Mouse (Mus musculus): ENCODE measurements around the gene Esr2. TPM values are rescaled to one million over a fixed set of nuclear protein-coding genes. Genes with fewer than 3 reads are reported as not detected.

Esr2 gene
- polyA plus RNA-seq, 1 experiment from 2014 or later: 0.46 TPM

- Histone ChIP-seq H3K27me3 (ENCODE audit: control insufficient read depth, insufficient read depth, low read depth, low read length) (no peaks in the 10 kb centered on the region), H3K27ac (ENCODE audit: low read length) (peak overlapping the region; percentile 20; the same call in 1 of the 2 replicates), H3K4me3 (ENCODE audit: low read length) (no peak overlapping the region), H3K4me1 (replicated peaks; ENCODE audit: control insufficient read depth, insufficient read depth, low read length) (peaks cover 5% of the 10 kb centered on the region), H3K36me3 (ENCODE audit: control insufficient read depth, insufficient read depth, low read length) (no peaks in the 10 kb centered on the region), H3K9ac (ENCODE audit: low read length) (no peak overlapping the region), H3K9me3 (ENCODE audit: control insufficient read depth, low read length) (no peaks in the 10 kb centered on the region), H3K4me2 (ENCODE audit: low read depth, low read length) (no peak overlapping the region)
- WGBS: 60% methylated on average over 10 of the region's 10 CpGs
- peak; percentile 21; the same call in 1 of the 2 replicates for ATAC-seq (ENCODE audit: low read depth)
Observed at GRCm38 (mm10) chr12:76128831-76129230, 48.2 kb downstream of the Esr2 start.

GRCm38 (mm10) chr12:76128306-76128705 lies 48.8 kb downstream of the Esr2 start:
- Histone ChIP-seq H3K9ac (ENCODE audit: low read length) (no peak overlapping the region), H3K4me2 (ENCODE audit: low read depth, low read length) (no peak overlapping the region), H3K27ac (ENCODE audit: low read length) (no peak overlapping the region), H3K9me3 (ENCODE audit: control insufficient read depth, low read length) (no peaks in the 10 kb centered on the region), H3K4me3 (ENCODE audit: low read length) (no peak overlapping the region), H3K36me3 (ENCODE audit: control insufficient read depth, insufficient read depth, low read length) (no peaks in the 10 kb centered on the region), H3K27me3 (ENCODE audit: control insufficient read depth, insufficient read depth, low read depth, low read length) (no peaks in the 10 kb centered on the region), H3K4me1 (replicated peaks; ENCODE audit: control insufficient read depth, insufficient read depth, low read length) (peaks cover 5% of the 10 kb centered on the region)
- ATAC-seq (ENCODE audit: low read depth): no peak
- WGBS: 34% methylated on average over 3 of the region's 3 CpGs

DNA sequence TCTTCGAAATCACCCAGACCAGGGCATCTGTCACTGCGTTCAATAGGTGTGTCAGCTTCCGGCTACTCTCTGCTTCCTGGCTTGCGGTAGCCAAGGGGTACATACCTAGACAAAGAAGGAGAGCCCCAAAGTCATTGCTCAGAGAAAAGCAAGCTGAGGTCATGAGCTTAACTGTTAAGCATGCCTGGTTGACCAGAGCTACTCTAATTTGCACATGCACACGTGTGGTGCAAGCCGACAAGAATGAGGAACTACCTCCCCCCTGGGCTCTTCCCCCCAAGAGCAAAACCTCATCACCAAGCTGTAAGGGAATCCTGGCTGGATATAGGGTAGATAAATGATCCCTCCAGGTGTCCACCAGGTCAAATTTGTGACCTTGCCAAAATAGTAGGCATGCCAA lies 53.8 kb downstream of the Esr2 start:
- WGBS: 84% methylated on average over 6 of the region's 6 CpGs
- Histone ChIP-seq H3K27me3 (ENCODE audit: control insufficient read depth, insufficient read depth, low read depth, low read length) (no peaks in the 10 kb centered on the region), H3K9me3 (ENCODE audit: control insufficient read depth, low read length) (no peaks in the 10 kb centered on the region), H3K36me3 (ENCODE audit: control insufficient read depth, insufficient read depth, low read length) (no peaks in the 10 kb centered on the region), H3K4me3 (ENCODE audit: low read length) (no peak overlapping the region), H3K4me1 (replicated peaks; ENCODE audit: control insufficient read depth, insufficient read depth, low read length) (peaks cover 2% of the 10 kb centered on the region; the same call in 1 of the 2 replicates), H3K9ac (ENCODE audit: low read length) (no peak overlapping the region), H3K27ac (ENCODE audit: low read length) (no peak overlapping the region), H3K4me2 (ENCODE audit: low read depth, low read length) (no peak overlapping the region)
- ATAC-seq (ENCODE audit: low read depth): no peak

DNA sequence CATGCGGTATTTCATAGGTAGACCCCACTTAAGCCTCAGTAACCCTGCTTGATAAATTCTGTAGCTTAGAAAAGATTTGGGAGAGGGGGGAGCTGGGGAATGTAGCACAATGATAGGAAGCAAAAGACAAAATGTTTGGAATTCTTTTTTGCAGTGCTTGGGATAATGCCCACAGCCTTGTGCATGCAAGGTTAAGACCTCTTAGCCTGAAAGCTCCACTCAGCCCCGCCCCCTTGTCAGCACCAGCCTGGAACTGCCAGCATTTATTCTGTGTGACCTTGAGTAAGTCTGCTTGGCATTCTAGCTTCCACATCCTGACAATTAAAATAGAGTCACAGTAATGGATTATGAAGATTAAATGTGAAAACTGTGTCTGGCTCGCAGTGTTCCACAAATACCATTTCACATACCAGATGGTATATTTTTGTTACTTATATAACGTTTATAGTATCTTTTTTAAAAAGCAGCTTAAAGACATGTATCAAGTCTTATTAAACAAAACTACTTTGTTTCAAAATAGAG lies 59.4 kb downstream of the Esr2 start:
- WGBS: 58% methylated on average over 4 of the region's 4 CpGs
- no peak overlapping the region for H3K27ac ChIP-seq (ENCODE audit: low read length)

GRCm38 (mm10) chr12:76116577-76116976 lies 60.5 kb downstream of the Esr2 start:
- H3K36me3 ChIP-seq (ENCODE audit: control insufficient read depth, insufficient read depth, low read length): no peaks in the 10 kb centered on the region
- H3K9me3 ChIP-seq (ENCODE audit: control insufficient read depth, low read length): no peaks in the 10 kb centered on the region
- no peaks in the 10 kb centered on the region for H3K27me3 ChIP-seq (ENCODE audit: control insufficient read depth, insufficient read depth, low read depth, low read length)
- H3K27ac ChIP-seq (ENCODE audit: low read length): no peak overlapping the region
- H3K4me2 ChIP-seq (ENCODE audit: low read depth, low read length): no peak overlapping the region
- H3K9ac ChIP-seq (ENCODE audit: low read length): no peak overlapping the region
- 66% methylated on average over 4 of the region's 4 CpGs for WGBS
- H3K4me1 ChIP-seq (replicated peaks; ENCODE audit: control insufficient read depth, insufficient read depth, low read length): no peaks in the 10 kb centered on the region; the same call in 1 of the 2 replicates
- H3K4me3 ChIP-seq (ENCODE audit: low read length): no peak overlapping the region
- ATAC-seq (ENCODE audit: low read depth): no peak

More for the DNA sequence above, 59.4 kb downstream of the Esr2 start:
- H3K9me3 ChIP-seq (ENCODE audit: control insufficient read depth, low read length): no peaks in the 10 kb centered on the region
- H3K27me3 ChIP-seq (ENCODE audit: control insufficient read depth, insufficient read depth, low read depth, low read length): no peaks in the 10 kb centered on the region
- H3K4me3 ChIP-seq (ENCODE audit: low read length): no peak overlapping the region
- H3K36me3 ChIP-seq (ENCODE audit: control insufficient read depth, insufficient read depth, low read length): no peaks in the 10 kb centered on the region
- H3K4me1 ChIP-seq (replicated peaks; ENCODE audit: control insufficient read depth, insufficient read depth, low read length): no peaks in the 10 kb centered on the region; the same call in 1 of the 2 replicates
- no peak overlapping the region for H3K4me2 ChIP-seq (ENCODE audit: low read depth, low read length)
- ATAC-seq (ENCODE audit: low read depth): peak; percentile 62
- H3K9ac ChIP-seq (ENCODE audit: low read length): no peak overlapping the region

DNA sequence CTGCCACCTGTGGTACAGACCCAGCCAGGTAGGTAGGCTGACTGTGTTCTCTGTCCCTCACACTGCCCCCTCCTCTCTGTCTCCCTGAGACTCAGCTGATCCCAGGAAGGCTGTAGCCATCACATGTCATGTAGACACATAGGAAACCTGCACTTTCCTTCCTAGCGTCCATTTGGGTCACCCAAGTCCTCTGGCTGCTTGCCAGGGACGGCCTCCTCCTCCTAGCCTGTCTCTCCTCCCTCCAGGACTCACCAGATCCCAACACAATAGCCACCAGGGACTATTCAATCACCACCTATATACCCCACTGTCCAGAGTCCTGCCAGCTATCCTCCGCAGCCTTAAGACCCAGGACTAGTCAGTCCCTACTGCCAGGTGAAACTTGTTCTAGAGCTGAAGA lies 66.0 kb downstream of the Esr2 start:
- Histone ChIP-seq H3K27ac (ENCODE audit: low read length) (no peak overlapping the region), H3K4me1 (replicated peaks; ENCODE audit: control insufficient read depth, insufficient read depth, low read length) (no peaks in the 10 kb centered on the region), H3K9me3 (ENCODE audit: control insufficient read depth, low read length) (no peaks in the 10 kb centered on the region), H3K4me3 (ENCODE audit: low read length) (no peak overlapping the region), H3K27me3 (ENCODE audit: control insufficient read depth, insufficient read depth, low read depth, low read length) (no peaks in the 10 kb centered on the region), H3K4me2 (ENCODE audit: low read depth, low read length) (no peak overlapping the region), H3K36me3 (ENCODE audit: control insufficient read depth, insufficient read depth, low read length) (peaks cover 26% of the 10 kb centered on the region), H3K9ac (ENCODE audit: low read length) (no peak overlapping the region)
- WGBS: 64% methylated on average over 3 of the region's 3 CpGs
- ATAC-seq (ENCODE audit: low read depth): no peak

DNA sequence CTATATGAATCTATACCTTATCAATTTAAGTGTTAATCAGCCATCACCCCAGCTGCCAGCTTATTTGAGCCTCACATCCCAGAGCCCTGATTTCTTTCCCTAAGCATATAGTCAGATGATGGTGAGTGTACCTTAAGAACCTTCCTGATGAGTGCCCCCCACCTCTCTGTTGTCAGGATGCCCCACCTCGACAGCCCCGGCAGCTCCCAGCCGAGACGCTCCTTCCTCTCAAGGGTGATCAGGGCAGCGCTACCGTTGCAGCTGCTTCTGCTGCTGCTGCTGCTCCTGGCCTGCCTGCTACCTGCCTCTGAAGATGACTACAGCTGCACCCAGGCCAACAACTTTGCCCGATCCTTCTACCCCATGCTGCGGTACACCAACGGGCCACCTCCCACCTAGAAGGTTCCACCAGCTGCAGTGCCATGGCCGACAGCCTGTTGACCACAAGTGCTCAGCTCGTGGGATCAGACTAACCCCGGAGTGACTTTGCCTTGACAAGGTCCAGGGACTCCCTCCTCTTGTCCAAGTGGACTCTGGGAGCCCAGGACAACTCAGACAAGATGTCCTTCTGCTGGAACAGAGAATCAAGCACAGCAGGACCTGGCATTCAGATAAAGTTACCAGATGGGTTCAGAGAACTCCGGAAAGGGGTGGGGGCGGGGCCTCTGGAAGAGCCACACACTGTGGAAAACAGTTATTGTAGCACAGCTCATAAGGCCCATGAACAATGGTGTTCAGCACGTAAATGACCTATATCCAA lies 67.2 kb downstream of the Esr2 start:
- Histone ChIP-seq H3K9me3 (ENCODE audit: control insufficient read depth, low read length) (no peaks in the 10 kb centered on the region), H3K4me3 (ENCODE audit: low read length) (no peak overlapping the region), H3K4me2 (ENCODE audit: low read depth, low read length) (no peak overlapping the region), H3K27ac (ENCODE audit: low read length) (no peak overlapping the region), H3K4me1 (replicated peaks; ENCODE audit: control insufficient read depth, insufficient read depth, low read length) (no peaks in the 10 kb centered on the region), H3K9ac (ENCODE audit: low read length) (no peak overlapping the region), H3K36me3 (ENCODE audit: control insufficient read depth, insufficient read depth, low read length) (peaks cover 38% of the 10 kb centered on the region), H3K27me3 (ENCODE audit: control insufficient read depth, insufficient read depth, low read depth, low read length) (no peaks in the 10 kb centered on the region)
- ATAC-seq (ENCODE audit: low read depth): no peak
- 92% methylated on average over 15 of the region's 15 CpGs for WGBS

DNA sequence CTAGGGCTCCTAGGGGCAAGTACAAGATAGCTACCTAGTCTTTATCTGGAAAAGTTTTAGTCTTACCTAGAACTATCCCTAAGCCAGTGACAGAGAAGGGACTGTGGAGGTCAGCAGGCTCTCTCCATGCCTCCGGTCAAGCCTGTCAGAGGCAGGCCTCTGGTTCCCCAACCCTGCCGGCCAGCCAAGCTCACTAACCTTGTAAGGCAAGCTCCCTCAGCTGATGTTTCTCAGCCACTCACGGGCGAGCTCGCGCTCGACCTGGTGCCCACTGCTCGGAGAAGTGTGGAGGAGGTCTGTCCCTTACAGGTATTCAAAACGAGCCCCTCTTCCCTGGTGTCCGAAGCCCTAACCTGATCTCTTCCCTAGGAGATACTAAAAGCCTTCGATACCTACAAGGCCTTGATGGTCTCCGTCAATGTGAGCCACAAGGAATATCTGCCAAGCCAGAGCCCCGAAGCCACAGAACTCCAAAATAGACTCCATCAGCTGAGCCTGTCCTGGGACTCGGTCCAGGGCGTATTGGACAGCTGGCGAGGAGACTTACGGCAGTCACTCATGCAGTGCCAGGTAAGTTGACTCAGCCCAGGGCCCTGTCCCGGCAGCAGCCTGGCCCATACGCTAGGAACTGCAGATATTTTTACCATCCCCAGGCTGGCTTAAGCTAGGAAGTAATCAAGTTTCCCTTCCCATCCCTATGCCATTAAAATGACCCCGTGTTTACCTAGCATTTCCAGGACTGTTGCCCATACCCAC lies 72.3 kb downstream of the Esr2 start:
- no peaks in the 10 kb centered on the region for H3K9me3 ChIP-seq (ENCODE audit: control insufficient read depth, low read length)
- H3K4me2 ChIP-seq (ENCODE audit: low read depth, low read length): no peak overlapping the region
- H3K9ac ChIP-seq (ENCODE audit: low read length): no peak overlapping the region
- no peaks in the 10 kb centered on the region for H3K4me1 ChIP-seq (replicated peaks; ENCODE audit: control insufficient read depth, insufficient read depth, low read length)
- peaks cover 38% of the 10 kb centered on the region for H3K36me3 ChIP-seq (ENCODE audit: control insufficient read depth, insufficient read depth, low read length)
- no peak overlapping the region for H3K27ac ChIP-seq (ENCODE audit: low read length)
- 88% methylated on average over 20 of the region's 20 CpGs for WGBS
- H3K27me3 ChIP-seq (ENCODE audit: control insufficient read depth, insufficient read depth, low read depth, low read length): no peaks in the 10 kb centered on the region
- no peak overlapping the region for H3K4me3 ChIP-seq (ENCODE audit: low read length)
- no peak for ATAC-seq (ENCODE audit: low read depth)

GRCm38 (mm10) chr12:76102621-76103020 lies 74.4 kb downstream of the Esr2 start:
- Histone ChIP-seq H3K9ac (ENCODE audit: low read length) (no peak overlapping the region), H3K4me3 (ENCODE audit: low read length) (no peak overlapping the region), H3K9me3 (ENCODE audit: control insufficient read depth, low read length) (no peaks in the 10 kb centered on the region), H3K4me1 (replicated peaks; ENCODE audit: control insufficient read depth, insufficient read depth, low read length) (no peaks in the 10 kb centered on the region), H3K27me3 (ENCODE audit: control insufficient read depth, insufficient read depth, low read depth, low read length) (no peaks in the 10 kb centered on the region), H3K36me3 (ENCODE audit: control insufficient read depth, insufficient read depth, low read length) (peaks cover 56% of the 10 kb centered on the region), H3K4me2 (ENCODE audit: low read depth, low read length) (no peak overlapping the region), H3K27ac (ENCODE audit: low read length) (no peak overlapping the region)
- no peak for ATAC-seq (ENCODE audit: low read depth)
- WGBS: 89% methylated on average over 12 of the region's 12 CpGs

Data from lung, embryonic 16.5 days (tissue).